Mouse (Mus musculus) spleen, adult 2 months (tissue): ENCODE measurements around the gene Antxr1.

Experiments
- CTCF ChIP-seq: fragments of 200-500 bp; IDR thresholded peaks from 2 replicates; pipeline ENCODE4 v1.5.1; 2011; ENCODE audit warnings: mild to moderate bottlenecking, inconsistent platforms; ENCODE audit not compliant: insufficient read depth, insufficient read length, insufficient replicate concordance; ENCODE audit errors: extremely low read depth
- POLR2A ChIP-seq: fragments of 200-500 bp; IDR thresholded peaks from 2 replicates; pipeline ENCODE4 v1.6.1; 2011; ENCODE audit warnings: low read depth, low read length, inconsistent platforms

DNA sequence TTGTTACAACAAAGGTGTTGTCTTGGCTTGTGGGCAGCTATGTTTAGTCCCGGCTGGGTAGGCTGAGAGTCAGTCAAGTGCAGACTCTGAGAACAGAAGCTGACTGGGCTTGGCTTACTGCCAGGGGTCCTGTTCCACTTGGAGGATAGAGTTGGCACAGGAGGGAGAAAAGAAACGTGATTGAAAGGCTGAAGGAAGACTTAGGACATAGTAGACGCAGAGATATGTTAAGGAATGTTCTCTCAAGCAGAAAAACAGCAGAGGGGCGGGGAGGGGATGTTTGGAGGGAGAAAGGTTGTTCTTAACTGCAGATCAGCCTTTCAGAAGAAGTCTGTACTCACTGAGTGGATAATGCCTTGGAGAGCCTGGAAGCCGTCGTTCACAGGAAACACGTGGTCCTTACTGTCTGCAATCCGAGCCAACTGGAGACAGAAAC lies 53.3 kb downstream of the Antxr1 start:
- TF ChIP-seq CTCF (no peak), POLR2A (no peak)
